Mouse (Mus musculus) natural killer cell, adult 2 months (primary cell): ENCODE results near the gene Pgm1.

Experiments used
- DNase-seq, 2 experiments: peaks; one replicate each; pipeline ENCODE4 v3.0.0; 2022; ENCODE audit warnings: low spot score in 2 of 2

The Pgm1 gene

DNA sequence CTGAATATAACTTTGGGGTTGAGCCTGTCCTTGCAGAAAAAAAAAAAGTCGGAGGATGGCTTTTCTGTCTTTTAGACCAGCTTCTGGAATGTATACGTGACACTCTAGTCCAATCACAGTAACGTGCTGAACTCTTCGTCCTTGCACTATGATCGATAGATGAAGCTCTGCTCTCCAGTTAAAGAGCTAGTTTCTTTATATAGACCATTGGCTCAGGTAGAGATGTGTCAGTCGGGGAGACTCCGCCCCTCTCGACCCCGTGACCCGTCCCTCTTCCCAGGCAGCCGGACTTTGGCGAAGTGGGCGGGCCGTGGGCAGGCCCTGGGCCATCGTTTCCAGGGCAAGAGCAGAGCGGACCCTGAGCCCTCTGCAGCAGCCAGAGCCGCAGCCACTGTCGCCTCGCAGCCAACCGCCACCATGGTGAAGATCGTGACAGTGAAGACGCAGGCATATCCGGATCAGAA is at the start of gene Pgm1:
Gene Pgm1 (plus strand): TSS at position 266 of the 464 bp plus-strand sequence.
- peak; percentile 68 to 70 for DNase-seq

DNA sequence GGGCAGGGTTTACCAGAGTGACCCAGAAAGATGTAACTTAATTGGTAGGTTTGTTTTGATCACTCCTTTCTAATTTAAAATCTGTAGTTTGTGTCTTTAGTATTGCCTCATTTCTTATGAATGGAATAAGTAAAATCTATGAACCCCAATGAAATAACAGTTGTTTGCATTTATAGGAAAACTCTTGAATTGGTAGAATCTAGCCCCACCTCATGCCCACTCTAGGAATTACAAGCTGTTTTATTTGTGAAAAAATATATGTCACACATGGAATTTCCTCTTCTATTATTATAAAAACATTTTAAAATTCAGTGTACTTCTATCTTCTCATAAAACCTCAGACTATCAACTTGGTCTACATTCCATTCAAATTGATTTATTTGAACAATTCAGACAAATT is 47.3 kb upstream of the Pgm1 start:
- DNase-seq, result no peak

DNA sequence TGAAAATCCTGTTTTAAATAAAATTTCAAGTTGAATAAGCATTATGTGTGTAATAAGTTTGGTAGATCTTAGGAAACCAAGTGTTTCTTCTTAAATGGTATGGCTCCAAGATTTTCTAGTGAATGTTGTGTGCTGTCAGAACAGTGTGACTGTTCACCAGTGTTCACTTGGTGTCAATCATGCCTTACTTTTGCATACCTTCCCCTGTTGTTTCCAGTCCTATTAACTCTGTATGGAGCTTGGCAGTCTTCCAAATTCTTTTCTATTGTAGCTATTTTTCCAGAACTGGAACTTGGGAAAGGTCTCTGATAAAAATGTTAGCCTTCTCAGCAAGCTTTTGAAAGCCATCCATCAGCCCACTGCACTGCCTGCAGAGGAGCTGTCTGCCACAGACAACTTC is 46.8 kb upstream of the Pgm1 start:
- DNase-seq, result no peak

DNA sequence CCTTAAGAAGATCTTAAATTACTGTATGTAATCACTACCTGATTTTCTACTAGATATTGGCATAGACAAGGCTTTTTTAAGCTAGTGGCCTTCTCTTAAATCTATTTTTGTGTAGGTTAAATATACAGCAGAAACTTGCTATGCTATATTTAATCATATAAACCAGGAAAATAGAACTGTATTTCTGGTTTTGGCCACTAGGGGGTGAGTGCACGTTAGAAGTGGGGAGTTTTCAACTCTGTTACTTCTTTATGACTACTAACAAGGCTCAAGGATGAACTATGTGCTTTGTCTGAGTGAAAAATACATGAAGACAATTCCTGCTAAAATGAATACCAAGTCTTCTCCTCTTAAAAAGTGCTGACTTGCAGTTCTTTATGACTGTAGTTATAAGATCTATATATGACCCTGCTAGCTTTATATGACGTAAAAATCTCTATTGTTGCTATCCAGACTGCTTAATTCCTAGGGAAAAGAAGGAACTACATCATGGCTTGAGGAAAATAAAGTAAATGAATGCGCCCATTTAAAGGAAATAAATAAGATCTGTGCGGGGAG is 15.2 kb upstream of the Pgm1 start:
- no peak for DNase-seq

DNA sequence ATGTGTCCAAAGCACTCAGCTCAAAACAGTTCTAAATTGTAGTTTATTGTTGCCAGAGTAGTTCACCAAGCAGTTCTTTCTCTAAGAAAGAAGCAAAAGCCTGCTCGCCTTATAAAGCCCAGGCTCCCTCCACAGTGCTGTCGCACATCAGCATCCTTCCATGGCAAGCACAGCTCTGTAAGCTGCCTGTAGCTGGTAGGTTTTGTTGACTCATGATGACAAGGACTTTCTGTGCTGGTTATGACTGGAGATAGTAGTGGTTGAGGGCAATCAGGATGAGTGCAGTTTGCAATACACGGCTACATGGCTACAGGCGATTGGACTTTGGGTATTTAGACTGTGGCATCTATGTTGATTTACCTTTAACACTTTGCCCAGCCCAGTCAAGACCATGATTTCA is 2.8 kb upstream of the Pgm1 start:
- no peak for DNase-seq

DNA sequence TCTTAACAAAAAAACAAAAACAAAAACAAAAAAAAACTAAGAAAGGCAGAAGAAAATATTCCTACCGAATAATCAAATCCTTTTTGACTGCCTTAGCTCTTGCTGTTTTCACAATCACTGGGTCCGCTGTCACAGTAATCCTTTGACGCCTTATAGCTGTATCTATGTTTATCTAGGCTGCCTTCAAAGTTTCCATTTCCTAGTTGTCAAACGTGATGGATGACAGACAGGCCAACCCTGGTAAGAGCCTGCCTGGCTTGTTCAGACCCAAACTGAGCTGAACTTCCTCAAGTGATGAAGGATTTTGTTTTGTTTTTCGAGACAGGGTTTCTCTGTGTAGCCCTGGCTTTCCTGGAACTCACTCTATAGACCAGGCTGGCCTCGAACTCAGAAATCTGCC is 693 bp upstream of the Pgm1 start:
- no peak for DNase-seq

DNA sequence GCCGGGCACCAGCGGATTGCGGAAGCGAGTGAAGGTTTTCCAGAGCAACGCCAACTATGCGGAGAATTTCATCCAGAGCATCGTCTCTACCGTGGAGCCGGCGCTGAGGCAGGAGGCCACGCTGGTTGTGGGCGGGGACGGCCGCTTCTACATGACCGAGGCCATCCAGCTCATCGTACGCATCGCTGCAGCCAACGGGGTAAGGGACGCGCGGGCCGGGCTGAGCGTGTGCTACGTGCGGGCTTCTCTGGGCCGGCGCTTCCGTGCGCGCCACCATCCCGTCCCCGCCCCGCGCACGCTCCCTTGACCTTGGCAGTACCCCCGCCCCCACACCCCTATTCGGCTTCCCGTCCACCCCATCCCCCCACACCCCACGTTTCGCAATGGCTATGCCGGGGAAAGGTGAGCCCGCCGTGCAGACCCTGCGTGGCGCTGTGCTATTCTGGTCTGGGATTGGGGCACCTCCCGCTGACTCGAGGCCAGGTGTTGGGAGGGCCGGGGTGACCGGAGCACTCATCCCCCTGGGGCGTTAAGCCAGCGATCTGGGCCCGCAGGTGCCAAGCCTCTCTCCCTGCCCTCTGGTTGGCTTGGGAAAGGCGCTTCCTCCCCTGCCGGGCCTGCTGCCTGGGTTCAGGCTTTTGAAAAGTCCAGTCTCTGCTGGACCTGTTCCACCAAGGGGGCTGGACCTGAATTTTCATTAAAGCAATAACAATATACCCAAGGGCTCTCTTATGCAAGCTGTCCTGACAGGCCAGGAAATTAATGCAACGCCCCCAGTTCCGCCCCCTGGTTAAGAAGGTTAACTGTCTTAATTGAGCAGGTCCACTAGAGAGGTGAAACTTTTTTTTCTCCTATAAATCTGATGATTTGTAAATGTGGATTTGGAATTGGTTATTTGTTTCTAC is 651 bp downstream of the Pgm1 start, which contains the start of gene Itgb3bp:
Gene Itgb3bp (minus strand): TSS at position 201 of the 905 bp plus-strand sequence.
- peak; percentile 36 to 42 for DNase-seq

DNA sequence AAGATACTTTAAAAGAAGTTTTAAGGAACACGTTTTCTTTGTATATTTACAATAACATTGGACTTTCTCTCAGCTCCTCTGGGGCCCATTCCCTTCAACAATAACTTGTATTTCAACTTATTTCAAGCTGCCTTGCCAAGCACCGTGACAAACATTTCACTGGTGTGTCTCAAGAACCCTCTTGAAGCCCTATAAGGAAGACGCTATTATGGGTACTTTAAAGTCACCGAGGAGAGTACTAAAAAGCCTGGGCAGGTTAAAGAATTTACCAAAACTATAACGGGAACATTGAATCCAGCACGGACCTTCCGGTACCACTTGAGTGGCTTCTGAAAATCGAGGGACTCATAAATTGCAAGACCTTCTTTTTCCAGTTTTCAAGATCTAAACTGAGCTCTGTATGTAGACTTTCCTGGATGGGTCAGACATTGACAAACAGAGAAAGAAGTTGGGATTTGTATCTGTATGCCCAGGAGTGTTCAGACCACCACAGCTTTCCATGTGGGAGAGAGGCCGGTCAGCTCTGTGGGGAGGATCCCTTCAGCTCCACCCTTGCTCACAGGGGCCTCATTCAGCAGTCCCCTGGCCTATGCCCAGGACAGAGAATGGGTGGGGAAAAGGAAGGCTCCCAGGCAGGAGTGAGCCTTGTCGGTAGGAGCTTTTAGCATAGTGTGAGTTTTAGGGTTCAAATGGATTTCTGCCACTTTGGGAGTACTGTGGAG is 1.5 kb downstream of the Pgm1 start:
- no peak for DNase-seq

DNA sequence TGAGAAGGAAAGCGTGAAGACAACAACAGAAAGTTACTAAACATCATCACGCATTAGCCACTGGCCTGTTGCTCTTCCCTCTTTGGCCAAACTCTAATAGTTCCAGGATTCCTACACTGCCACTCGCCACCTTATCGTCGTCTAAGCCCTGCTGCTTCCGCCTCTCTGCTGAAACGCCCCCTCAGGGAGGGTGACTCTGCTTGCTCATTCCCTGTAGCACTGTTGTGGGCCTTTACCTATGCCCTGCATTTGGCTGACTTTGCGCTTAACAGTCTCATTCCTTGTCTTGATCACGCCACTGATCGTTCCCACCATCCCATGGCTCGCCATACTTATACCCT is 2.0 kb downstream of the Pgm1 start:
- no peak for DNase-seq

DNA sequence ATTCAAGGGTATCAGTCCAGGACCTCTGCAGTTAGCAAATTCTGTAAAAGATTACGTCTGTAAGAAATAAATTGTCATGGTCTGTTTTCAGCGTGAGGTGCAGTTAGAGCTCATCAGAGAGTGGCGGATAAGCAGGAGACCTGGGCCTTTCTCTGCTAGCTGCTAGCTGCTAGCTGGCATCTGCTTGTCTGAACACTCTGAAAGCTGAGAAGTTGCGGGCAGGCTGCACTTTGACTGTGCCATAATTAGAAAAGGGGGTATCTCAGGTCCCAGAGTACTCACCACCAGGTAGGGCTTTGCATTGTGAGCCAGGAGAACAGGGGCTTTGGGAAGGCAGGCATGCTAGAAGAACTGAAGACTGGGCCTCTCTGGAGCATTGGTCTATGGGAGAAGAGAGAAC is 2.6 kb downstream of the Pgm1 start:
- no peak for DNase-seq

DNA sequence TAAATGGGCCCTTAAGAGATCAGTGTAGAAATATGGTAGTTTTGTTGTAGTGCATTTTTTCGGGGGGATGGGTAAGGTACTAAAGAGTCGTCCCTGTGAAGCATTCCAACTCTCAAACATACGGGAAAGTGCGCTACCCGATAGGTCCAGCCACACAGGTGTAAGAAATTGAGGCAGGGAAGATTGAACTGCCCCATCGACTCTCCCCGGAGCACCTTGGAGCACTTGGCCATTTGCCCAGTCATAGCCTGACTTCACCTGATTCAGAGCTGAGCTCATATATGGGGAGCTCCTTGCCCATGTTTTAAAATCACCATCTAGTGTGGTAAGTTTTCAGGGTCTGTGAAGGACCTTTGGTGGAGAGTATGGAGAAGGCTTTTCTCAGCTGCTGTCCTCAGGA is 5.6 kb downstream of the Pgm1 start:
- no peak for DNase-seq

DNA sequence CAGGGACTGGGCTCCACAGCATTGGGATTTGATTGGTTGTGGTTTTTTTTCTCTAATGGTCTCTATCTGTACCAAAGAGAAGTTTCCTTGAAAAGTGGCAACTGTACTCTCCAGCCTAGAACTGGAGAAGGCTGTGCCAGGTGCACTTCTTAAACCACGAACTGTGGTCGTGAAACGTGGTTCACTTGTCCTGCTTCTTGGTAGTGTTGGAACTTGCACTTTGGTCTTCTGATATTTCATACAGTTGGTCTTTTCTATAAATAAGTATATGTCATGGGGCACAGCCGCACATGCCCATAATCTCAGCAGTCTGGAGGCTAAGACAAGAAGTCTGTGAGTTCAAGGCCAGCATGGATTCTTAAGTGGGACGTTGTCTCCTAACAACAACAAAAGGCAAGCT is 7.1 kb downstream of the Pgm1 start:
- no peak for DNase-seq

DNA sequence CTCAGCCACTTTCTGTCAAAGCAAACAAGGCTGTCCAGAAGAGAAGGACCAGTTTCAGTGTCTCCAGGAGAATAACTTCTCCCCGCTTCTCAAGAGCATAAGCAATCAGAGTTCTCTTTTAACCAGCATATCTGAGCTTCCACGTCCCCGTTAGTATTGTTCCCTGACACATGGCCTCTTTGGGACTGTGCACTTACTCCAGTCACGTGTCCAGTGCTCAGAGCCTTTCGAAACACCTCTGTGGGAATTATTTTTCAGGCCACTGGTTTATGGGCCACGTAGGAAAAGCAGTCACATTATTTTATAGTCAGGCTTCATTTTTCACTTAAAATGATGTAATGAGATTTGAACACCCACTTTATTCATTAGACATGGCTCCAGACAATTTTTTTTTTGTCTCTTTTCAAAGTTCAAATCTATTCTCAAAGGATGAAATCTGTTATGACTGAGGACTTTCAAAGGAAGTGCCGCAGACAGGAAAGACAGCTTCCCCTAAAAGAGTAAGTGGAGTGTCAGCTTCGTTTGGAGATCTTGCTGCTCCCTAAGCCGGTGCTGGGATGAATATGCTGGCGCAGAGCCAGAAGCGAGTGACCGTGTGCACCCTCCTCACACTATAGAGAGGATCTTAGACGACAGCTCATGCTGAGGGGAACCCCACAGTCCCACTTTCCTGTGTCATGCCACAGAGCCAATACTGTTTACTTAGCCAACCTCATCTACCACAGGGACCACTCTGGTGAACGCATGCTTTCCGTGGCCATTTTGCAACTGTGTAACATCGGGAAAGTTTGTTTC is 10.7 kb downstream of the Pgm1 start:
- no peak for DNase-seq

DNA sequence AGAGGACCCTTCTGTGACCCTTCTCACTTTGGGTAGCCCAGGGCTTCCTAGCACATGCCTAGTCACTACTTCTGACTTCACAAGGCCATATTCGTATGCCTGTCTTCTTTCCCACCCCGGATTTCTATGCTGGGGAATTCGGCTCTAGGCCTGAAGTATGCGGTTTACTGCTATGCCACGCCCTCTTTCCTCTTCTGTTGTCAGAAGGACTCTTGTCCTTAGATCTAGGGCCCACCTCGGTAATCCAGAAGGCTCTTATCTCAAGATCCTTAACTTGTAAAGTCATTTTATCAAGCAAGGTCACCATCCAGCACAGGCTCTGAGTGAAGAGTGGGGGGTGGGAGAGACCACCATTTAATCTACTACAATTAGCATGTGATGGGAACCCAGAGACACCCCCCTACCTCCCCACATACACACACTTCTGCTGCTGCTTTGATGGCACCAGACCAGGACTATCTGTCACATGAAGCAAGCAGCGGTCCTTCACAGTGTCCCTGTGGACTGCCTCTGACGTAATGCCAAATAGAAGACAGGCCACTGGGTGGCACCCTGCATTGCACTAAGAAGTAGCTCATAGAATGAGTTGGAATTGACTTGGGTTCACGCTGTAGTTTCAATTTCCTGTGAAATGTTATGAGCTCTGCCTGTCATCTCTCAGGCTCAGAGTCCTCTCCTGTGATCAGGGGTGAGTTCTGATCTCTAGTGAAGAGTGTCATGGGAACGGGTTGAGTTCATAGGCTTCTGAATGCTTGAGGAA is 12.6 kb downstream of the Pgm1 start:
- no peak for DNase-seq

DNA sequence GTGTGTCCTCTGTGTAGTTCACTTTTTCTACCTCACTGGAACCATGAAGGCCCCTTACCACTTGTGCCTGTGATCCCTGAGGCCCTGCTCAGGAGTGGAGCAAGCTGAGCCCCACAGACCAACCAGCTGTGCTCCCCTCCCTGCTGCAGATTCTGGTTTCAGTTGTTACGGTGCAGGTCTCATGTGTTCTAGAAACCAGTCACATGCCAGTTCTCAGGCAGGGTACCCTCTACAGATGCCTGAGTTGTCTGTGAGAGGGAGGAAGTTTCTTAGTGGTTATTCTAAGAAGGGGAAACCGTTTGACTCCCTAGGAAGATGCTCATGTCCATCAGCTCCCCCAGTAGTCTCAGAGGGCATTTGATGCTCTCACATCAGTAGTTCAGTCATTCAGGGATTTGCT is 15.4 kb downstream of the Pgm1 start:
- no peak for DNase-seq

DNA sequence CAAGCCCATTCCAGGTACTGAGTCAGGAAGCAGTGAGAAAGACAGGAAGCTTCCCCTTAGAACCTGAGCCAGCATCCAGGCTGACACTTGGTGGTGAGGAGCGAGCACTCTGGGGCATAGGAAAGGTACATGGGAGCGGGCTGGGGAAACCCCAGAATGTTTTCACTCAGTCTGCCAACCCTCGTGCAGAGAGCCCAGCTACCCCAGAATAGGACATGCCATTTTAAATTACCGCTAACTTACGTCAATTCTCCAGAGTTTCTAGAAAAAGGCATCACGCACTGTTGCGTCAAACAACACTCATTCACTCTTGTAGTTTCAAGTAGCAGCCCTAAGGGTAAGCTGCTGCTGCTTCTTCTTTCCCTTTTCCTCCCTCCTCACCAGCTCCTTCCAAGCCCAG is 15.8 kb downstream of the Pgm1 start:
- DNase-seq, result no peak

DNA sequence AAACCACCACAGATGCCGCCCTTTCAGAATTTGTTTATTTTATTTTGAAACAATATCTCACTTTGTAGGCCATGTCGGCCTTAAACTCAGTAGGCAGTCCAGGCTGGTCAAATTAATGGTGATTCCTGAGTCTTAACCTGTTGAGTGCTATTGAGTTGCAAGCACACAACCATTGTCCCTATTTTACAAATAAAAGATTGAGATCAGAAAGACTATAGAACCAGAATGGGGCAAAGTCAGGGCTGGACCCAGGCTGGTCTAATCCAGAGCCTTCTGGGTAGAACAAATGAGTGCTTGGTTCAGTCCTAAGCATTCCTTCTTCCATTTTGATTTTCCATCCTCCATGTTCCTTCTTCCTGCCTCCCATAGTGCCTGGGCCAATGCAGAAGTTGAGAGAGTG is 17.3 kb downstream of the Pgm1 start:
- DNase-seq, result no peak

DNA sequence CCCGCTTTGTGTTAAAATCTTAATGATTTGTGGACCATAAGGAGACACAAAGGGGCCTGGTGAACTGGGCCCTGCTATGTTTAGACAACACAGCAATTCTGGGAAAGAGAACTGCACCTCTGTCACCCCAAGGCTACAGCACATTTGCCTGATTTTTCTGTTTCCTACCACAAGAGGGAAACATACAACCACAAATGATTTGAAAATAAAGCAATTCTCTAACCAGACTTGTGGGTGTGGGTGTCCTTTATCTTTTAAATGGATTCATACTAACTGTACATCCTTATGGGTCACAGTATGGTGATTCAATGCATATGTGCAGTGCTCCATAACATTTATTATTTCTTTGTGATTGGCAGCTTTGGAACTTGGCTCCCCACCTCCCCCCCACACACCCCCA is 18.0 kb downstream of the Pgm1 start:
- DNase-seq, result no peak

DNA sequence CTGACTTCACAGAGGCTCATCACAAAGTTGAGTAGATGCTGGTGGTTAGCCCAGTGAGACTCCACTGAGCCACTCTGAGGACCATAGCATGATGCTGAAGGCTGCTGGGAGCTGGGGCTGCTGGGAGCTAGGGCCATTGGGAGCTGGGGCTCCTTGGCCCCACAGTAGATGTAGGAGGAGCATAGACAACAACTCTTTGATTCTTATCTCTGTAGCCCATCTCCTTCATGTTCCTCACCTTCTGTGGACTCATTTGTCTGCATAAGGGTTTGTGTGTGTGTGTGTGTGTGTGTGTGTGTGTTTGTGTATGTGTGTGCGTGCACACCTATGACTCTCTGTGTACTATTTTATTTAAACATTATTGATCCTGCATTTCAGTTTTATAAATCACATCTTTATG is 18.7 kb downstream of the Pgm1 start:
- no peak for DNase-seq

DNA sequence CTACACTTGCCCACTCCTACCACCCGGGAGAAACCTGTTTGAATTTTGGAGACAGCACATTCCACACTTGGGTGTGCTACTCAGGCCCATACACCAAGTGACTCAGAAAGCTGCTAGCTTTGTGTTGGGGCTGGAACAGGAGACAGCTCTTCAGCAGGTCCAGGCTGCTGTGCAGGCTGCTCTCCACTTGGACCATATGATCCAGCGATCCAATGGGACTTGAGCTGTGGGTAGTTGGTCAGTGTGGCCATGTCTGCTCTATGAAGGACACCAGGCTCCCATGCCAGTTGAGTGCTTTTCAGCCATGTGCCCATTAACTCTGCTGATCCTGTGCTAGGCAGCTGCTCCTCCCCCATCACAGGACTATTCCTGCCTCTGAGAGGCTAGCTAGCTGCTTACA is 24.7 kb downstream of the Pgm1 start:
- no peak for DNase-seq

DNA sequence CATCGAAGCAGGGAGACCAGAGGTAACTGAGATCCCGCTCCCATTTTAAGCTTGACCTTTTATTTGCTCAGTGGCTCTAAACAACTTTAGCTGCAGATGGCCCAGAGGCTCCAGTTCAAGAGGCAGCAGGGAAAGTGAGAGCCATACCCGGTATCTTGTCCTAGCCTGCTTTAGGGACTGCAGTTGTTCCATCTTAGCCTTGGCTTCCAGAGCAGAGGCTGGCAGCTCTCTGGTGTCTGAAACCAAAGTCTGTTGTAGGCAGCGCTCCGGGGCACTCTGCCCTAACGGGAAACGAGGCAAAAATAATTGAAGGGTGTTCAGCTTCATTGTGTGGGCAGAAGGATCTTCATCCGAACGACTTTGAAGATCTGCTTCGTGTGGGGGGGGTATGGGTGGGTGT is 26.2 kb downstream of the Pgm1 start:
- no peak for DNase-seq
